Mouse (Mus musculus): ENCODE results near the gene Hnrnpm.
"Not testable (repeated sequence)": the region's sequence is repeated elsewhere in the genome, so short reads cannot be mapped to it uniquely, and the experiment has no call there.

The Hnrnpm gene

DNA sequence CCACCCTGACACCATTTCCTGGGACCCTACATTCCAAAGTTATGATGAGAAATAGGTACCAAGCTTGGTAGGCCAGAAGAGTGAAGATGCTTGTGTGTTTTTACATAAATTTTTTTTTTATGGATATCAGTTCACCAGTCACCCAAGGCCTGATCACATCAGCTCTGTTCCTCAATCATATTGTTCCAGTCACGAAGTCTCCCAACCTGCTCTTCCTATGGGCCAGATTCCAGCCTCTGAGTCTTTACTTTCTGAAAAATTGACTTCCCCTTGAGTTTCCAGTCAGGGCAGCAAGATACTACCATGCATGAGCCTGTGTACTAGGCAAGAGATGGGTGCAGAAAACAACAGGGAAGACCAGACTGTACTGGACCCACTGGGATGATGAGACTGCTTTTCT lies at the start of gene Hnrnpm:
Hnrnpm (minus strand) TSS at position 101 of the 400 bp plus-strand sequence.
- DNase-seq, result no peak

DNA sequence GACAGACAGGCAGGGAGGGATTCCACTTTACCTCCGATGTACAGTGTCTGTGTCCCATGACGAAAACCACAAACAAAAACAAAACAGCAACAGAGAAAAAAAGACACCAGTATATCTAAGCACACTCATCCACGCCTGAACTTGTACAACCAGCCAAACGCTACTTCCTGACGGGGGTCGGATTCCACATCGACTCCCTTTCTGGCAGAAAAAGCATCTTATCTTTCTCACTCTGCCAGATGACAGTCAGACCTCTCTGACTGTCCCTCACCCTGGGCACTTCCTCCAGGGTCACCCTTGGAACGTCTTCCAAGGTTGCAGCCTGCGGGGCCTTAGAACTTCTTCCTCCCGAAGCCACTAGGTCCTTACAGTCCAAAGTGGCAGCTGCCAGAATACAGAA lies 46.9 kb upstream of the Hnrnpm start:
- not testable (repeated sequence) for DNase-seq

DNA sequence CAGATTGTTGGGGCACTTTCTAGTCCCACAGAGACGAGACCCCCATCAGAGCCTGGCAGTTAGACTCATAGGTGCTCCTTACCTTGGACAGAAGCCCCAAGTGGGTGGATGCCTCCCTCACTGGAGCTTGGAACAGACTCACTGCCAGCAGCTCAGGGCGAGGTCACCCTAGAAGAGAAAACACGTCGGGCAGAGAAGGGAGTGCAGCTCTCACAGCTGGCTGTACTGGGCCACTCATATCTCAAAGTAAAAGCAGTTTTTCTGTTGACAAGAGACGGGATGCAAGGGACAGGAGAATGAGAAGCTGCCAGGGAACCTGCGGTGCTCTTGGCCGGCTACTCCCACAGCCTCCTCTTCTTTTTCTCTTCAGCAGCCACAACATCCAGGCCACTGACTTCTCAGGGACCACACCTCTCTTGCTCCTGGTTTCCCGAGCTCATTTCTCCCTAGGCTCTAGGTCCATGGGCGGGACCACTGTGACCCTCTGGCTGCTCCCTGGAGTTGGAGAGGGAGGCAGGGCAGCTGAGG lies 46.0 kb upstream of the Hnrnpm start:
- not testable (repeated sequence) for DNase-seq

DNA sequence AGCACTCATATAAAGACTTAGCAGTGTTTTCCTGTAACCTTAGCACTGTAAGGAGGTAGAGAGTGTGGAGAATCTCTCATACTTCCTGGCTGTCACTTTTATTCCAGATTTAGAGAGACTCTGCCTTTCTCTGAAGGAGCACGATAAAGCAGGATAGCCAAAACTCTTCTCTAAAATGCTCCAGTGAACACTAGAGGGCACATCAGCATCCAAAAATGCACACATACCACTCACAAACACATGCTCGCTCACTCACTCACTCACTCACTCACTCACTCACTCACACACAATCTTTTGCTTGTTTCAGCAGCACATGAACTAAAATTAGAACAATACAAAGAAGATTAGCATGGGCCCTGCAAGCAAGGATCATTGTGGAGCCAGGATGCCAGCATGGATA lies 42.6 kb upstream of the Hnrnpm start:
- DNase-seq, result no peak

- DNase-seq, result no peak
Observed at GRCm38 (mm10) chr17:33728396-33728795, 41.7 kb upstream of the Hnrnpm start.

DNA sequence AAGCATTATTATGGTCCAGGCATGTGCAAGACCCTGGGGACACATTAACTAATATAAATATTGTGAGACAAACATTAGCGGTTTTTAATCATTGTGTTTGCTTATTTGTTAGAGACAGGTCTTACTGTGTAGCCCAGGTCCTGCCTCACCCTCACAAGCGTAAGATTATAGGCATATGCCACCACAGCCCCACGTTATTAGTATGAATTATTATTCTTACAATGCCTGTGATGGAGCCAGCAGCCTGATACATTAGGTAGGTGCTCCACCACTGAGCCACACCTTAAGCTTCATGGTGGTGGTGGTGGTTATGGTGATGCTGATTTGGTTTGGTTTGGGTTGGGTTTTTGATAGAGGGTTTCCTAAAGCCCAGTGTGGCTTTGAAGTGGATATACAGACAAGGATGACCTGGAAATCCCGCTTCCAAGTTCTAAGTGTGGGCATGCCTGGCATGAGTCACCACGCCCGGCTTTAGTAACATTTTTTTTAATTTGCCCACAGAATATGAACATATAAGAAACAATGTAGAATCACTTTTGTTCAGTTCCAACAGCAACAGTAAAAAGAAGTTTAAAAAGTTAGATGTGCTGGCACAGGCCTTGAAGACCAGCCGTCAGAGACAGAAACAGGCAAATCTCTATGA lies 33.2 kb upstream of the Hnrnpm start:
- DNase-seq, result no peak

- DNase-seq, result no peak
Observed at GRCm38 (mm10) chr17:33718944-33719725, 32.5 kb upstream of the Hnrnpm start.

GRCm38 (mm10) chr17:33718384-33718881 lies 31.8 kb upstream of the Hnrnpm start, which contains the start of gene March2:
Gene March2 (minus strand): TSS chr17:33718670.
- peak; percentile 99 for DNase-seq

DNA sequence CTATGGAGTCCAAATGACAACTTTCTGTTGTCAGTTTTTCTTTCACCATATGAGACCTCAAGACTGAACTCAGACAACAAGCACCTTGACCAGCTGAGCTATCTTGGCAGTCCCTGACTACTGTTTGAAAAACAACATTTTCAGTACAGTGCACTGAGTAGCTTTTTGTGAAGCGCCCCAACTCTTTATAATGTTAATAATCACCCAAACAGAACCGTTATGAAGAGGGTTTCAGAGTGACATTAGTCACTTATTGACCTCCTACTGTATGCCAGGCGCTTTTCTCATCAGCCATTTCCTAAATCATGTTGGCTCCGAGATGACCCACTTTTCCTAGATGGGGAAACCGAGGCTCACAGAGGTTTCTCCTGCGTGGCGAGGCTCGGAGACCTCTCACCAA lies 31.3 kb upstream of the Hnrnpm start:
- no peak for DNase-seq

GRCm38 (mm10) chr17:33717246-33717645 lies 30.6 kb upstream of the Hnrnpm start:
- DNase-seq, result no peak

- no peak for DNase-seq
Observed at GRCm38 (mm10) chr17:33714779-33715178, 28.1 kb upstream of the Hnrnpm start.

GRCm38 (mm10) chr17:33713271-33713670 lies 26.6 kb upstream of the Hnrnpm start:
- no peak for DNase-seq

- no peak for DNase-seq
Observed at GRCm38 (mm10) chr17:33709834-33710233, 23.2 kb upstream of the Hnrnpm start.

- no peak for DNase-seq
Observed at GRCm38 (mm10) chr17:33703091-33703490, 16.4 kb upstream of the Hnrnpm start.

DNA sequence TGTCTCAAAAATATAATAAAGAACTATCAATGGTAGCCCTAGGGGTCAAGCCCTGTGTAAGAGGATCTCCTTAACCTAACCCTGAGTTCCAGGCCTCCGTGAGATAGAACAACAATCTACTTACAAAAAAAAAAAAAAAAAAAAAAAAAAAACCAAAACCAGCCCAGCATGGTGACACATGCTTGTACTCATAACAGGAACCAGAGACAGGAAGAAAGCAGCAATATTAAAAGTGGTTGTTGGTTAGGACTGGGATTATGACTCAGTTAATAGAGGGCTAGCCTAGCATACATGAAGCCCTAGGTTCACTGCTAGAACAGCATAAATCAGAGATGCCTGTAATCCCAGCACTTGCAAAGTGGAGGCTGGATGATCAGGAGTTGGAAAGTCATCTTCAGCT lies 15.5 kb upstream of the Hnrnpm start:
- DNase-seq, result no peak

- DNase-seq, result no peak
Observed at GRCm38 (mm10) chr17:33695471-33695870, 8.8 kb upstream of the Hnrnpm start.

- DNase-seq, result peak; percentile 99
Observed at GRCm38 (mm10) chr17:33685249-33685653, 1.4 kb downstream of the Hnrnpm start.

DNA sequence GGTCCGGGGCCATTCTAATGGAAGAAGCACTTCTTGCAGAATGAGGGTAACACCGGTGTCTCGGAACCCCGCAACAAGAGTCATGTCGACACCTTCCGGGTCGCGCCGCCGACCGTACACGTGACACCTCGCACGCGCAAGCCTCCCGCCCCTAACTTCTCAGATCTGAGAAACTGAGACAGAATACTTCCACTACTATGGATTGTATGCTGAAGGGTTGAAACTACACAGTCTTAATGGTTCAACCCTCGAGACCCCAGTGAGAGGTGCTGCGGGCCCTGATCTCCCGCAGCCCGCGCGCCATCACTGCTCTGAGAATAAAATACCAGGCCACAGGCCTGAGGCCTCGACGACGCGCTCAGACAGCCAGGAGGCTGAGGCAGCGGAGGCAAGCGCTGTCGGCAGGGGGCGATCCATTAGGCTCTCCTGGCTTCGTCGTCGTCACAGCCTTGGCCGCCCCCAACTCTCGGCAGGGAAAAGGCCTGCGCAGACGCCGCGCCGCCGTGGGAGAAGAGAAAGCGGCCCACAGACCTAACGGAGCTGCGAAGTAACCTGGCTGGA lies 1.9 kb downstream of the Hnrnpm start:
- DNase-seq, result peak; percentile 64

GRCm38 (mm10) chr17:33681767-33682166 lies 4.9 kb downstream of the Hnrnpm start:
- no peak for DNase-seq

GRCm38 (mm10) chr17:33678771-33679170 lies 7.9 kb downstream of the Hnrnpm start:
- DNase-seq, result no peak

GRCm38 (mm10) chr17:33676086-33676485 lies 10.6 kb downstream of the Hnrnpm start:
- DNase-seq, result no peak

GRCm38 (mm10) chr17:33675452-33675851 lies 11.2 kb downstream of the Hnrnpm start:
- DNase-seq, result peak; percentile 60

GRCm38 (mm10) chr17:33673837-33674236 lies 12.8 kb downstream of the Hnrnpm start:
- DNase-seq, result no peak

DNA sequence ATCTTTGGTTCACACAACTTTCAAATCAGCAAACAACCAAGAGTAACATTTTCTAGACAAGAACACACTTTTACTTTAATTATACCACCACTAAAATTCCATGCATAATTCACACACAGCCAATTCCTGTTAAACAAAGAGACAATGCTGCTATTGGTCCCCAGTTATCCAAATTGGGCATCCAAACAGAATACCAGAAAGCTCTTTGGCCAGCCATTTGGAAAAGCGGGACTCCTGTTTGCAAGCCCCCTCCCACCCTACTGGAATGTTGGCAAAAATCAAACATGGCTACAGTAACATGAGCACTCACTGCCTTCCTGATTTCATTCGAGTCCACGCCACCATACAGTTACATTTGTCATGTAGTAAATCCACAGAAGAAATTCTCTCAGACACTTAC lies 17.0 kb downstream of the Hnrnpm start:
- no peak for DNase-seq
